Mouse (Mus musculus): Measurements from ENCODE around the gene St3gal4. TPM values are rescaled to one million over a fixed set of nuclear protein-coding genes. Genes with fewer than 3 reads are reported as not detected.
"Not testable (repeated sequence)": the region's sequence is repeated elsewhere in the genome, so short reads cannot be mapped to it uniquely, and the experiment has no call there.

St3gal4 gene
- total RNA-seq, 2 experiments from 2014 or later, result 24.4 to 25.2 TPM

DNA sequence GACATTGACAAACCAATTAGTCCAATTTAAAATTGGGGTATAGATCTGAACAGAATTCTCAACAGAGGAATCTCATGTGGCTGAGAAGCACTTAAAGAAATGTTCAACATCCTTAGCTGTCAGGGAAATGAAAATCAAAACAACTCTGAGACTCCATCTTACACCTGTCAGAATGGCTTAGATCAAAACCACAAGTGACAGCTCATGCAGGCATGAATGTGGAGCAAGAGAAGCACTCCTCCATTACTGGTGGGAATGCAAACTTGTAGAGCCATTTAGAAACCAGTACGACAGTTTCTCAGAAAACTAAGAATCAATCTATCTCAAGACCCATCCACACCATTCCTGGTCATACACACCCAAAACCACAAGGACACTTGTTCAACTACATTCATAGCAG, 33.9 kb upstream of the St3gal4 start:
- no peak for TF ChIP-seq CTCF (IDR thresholded peaks at IDR 0.05)
- no peak for DNase-seq (ENCODE audit: extremely low spot score in 1 of 2, low spot score in 2 of 2)
- Histone ChIP-seq H3K4me3 (no peak overlapping the region), H3K27ac (no peak overlapping the region)
- intact Hi-C loops (cut with DNase I), result no loop called here

DNA sequence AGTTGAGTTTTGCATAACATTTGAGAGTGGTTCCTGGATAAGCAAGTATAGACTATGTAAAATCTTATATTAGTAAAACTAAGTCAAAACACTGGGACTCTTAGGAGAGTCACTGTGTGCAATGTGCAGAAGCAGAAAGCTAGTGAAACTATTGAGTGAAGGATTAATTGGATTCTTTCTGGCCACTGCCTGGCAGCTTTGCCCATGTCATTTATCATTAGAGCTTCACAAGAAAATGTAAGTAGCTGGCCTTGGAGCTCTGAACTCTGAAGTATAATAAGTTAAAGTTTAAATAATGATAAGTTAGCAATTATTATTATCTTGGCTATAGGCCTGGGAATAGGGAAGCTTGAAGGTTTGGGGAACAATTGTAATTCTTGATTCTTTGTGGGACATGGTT, 29.8 kb upstream of the St3gal4 start:
- H3K27ac ChIP-seq; intact Hi-C loops (cut with DNase I); DNase-seq (ENCODE audit: extremely low spot score in 1 of 2, low spot score in 2 of 2); H3K4me3 ChIP-seq: not testable (repeated sequence)

DNA sequence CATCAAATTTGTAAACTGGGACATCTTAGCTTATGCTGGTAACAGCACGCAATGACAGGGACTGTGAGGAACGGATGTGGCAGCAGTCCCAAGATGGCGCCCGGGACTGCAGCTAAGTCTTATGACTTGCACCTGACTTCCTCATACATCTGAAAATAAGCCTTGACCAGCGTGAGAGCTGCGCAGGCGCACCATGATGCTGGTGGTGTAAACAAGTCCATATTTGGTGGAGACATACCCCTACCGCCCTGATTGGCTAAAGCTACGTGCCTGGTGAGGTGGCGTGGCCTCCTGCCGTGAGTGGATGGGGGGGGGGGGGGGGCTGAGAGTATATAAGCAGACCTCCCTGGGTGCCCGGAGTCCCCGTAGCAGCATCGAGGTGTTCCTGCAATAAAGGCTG, 28.2 kb upstream of the St3gal4 start:
- intact Hi-C loops (cut with DNase I); DNase-seq (ENCODE audit: extremely low spot score in 1 of 2, low spot score in 2 of 2); H3K4me3 ChIP-seq; H3K27ac ChIP-seq: not testable (repeated sequence)

DNA sequence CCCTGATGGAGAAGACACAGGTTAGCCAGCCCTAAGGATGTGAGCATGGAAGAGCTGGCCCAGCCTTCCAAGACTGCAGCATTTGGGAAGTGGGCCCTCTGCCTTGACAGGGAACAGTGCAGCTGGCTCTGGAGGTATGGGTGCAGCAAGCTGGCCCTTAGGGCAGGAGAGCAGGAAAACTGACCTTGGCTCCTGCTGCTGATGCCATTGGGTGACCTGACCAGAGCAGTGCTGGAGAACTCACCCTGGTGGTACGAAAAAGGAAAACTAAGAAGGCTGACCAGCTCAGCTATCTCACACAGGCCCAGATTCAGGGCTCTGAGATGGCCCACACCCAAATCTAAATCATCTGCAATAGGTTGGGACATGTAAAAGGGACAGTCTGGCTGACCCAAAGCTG, 26.8 kb upstream of the St3gal4 start:
- Histone ChIP-seq H3K4me3 (no peak overlapping the region), H3K27ac (no peak overlapping the region)
- no peak for TF ChIP-seq CTCF (IDR thresholded peaks at IDR 0.05)
- no peak for DNase-seq (ENCODE audit: extremely low spot score in 1 of 2, low spot score in 2 of 2)
- intact Hi-C loops (cut with DNase I), result no loop called here

DNA sequence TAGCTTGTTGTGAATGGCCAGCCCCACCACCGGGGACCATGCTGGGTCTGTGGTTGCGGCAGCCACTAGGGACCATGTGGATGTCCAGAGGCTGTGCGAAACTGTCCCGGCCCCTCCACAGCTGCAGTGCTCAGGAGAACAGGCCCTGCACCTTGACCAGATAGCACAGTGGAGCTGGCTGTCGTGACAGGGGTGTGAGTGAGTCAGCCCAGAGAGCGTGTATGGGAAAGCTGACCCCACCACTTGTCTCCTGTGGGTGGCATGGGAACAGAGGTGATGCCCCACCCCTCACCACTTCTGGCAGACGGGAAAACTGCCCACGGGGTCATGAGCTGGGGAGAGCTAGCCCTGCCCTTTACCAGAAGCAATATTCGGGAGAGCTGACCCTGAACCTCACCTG, 26.1 kb upstream of the St3gal4 start:
- intact Hi-C loops (cut with DNase I), result no loop called here
- Histone ChIP-seq H3K4me3 (no peak overlapping the region), H3K27ac (no peak overlapping the region)
- DNase-seq (ENCODE audit: extremely low spot score in 1 of 2, low spot score in 2 of 2), result no peak
- no peak for TF ChIP-seq CTCF (IDR thresholded peaks at IDR 0.05)

DNA sequence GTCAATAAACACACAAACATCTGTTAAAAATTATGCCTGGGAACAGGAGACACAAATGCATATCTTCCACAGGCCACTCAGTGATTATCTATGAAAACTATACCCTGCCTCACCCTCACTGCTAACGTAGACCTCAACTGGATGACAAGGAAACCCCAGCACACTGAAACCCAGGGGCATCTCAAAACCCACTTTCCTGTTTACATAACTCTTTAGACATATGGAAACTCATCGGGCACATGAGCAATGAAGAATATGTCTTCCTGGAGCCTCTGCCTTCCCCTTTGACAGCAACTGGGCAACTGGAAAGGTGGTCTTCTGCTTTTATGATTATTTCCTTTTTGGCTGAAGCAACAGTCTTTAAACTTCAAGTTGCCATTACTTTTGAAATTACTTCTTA, 23.2 kb upstream of the St3gal4 start:
- H3K27ac ChIP-seq, result no peak overlapping the region
- no peak for TF ChIP-seq CTCF (IDR thresholded peaks at IDR 0.05)
- intact Hi-C loops (cut with DNase I), result no loop called here
- no peak for DNase-seq (ENCODE audit: extremely low spot score in 1 of 2, low spot score in 2 of 2)
- no peak overlapping the region for H3K4me3 ChIP-seq

DNA sequence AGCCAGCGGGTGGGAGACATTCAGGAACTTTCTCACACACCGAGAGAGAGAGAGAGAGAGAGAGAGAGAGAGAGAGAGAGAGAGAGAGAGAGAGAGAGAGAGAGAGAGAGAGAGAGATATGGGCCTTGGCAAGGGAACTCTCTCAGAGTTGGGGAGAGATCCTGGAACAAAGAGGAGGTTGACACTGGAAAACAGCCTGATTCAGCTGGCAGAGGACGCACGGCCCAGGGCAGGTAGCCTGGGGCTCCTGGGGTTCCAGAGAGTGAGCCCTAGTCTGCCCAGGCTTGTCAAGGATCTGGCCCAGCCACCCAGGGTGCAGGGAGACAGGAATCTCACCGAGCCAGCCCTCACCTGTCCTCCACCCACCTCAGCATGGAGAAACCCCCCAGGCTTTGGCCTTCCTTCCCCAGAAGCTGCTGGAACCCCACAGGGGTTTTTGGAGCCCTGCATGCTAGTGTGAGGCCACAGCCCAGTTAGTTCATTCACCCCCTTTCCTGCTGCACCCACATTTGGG, 20.2 kb upstream of the St3gal4 start:
- no peak for DNase-seq (ENCODE audit: extremely low spot score in 1 of 2, low spot score in 2 of 2)
- H3K27ac ChIP-seq, result no peak overlapping the region
- intact Hi-C loops (cut with DNase I), result no loop called here
- no peak overlapping the region for H3K4me3 ChIP-seq
- no peak for TF ChIP-seq CTCF (IDR thresholded peaks at IDR 0.05)

DNA sequence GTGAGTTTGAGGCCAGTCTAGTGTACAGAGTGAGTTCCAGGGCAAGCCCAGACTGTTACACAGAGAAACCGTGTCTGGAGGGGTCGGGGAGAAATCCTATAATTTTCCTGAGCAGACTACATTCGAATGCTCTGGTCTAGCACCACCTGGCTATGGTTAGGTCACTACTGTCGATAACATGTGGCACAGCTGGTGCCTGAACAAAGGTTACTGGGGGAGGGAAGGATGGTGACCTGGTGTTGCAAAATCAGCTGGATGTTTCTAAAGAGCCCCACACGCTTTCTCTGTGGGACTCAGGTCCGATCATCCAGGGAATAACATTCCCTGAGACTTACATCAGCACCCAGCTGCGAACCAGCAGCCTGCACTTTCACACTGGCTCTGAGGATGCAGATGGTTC, 19.0 kb upstream of the St3gal4 start:
- H3K27ac ChIP-seq, result no peak overlapping the region
- DNase-seq (ENCODE audit: extremely low spot score in 1 of 2, low spot score in 2 of 2), result no peak
- TF ChIP-seq CTCF (IDR thresholded peaks at IDR 0.05), result no peak
- H3K4me3 ChIP-seq, result no peak overlapping the region
- intact Hi-C loops (cut with DNase I), result no loop called here

DNA sequence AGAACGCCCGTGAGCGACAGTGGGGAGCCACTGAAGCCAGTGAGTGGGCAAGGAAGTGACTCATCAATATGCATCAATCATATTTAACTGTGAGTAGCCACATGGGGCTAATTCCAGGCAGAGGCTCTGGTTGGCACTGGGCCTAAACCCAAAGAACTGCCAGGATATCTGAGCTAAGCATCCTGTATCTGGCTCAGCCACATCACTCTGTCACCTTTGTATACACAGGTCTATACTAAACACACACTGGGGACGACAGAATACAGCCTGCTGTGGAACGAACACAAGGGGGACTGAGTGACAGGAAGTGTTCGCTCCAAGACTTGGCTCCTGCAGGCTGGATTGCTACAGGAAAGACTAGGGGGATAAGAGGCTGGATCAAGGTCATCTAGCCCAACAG, 16.5 kb upstream of the St3gal4 start:
- Histone ChIP-seq H3K27ac (0 out of 2 replicates have a peak overlapping the region, but pooled peaks have one; percentile 21), H3K4me3 (no peak overlapping the region)
- intact Hi-C loops (cut with DNase I), result no loop called here
- no peak for DNase-seq (ENCODE audit: extremely low spot score in 1 of 2, low spot score in 2 of 2)
- TF ChIP-seq CTCF (IDR thresholded peaks at IDR 0.05), result no peak

DNA sequence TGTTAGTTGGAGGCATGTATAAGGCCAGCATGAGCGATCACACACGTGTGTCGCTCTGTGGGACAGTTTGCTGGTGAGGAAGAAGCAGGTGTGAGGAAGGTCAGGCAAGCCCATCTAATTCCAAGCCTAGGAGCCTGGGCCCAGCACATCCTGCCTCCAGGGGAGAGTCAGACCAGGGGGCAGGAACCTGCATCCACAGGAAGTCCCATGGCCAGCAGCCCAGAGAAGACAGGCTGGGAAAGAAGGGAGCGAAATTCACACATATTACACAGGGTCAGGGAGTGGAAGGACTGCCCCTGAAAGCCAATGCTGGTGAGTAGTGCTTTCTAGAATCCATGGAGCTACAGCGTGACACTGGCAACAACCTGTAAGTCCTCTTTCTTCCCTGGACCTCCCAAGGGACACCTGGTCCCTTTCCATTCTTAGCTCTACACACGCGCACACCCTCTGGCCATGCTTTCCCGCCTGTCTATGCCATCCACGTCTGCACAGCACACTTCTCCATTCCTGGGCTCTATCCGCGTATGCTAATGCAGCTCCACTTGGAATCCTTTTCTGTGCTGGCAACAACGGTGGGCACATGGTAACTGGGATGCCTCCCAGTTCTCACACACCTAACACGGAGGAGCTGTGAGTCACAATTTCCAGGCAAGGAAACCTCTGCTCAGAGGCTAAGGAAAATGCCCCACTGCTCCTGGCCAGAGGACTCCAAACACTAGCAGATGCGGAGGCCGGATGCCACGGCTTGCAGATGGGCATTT, 12.7 kb upstream of the St3gal4 start:
- Histone ChIP-seq H3K27ac (no peak overlapping the region), H3K4me3 (no peak overlapping the region)
- intact Hi-C loops (cut with DNase I), result no loop called here
- no peak for TF ChIP-seq CTCF (IDR thresholded peaks at IDR 0.05)
- peak in 1 of 2 experiments; percentile 50 for DNase-seq (ENCODE audit: extremely low spot score in 1 of 2, low spot score in 2 of 2)

DNA sequence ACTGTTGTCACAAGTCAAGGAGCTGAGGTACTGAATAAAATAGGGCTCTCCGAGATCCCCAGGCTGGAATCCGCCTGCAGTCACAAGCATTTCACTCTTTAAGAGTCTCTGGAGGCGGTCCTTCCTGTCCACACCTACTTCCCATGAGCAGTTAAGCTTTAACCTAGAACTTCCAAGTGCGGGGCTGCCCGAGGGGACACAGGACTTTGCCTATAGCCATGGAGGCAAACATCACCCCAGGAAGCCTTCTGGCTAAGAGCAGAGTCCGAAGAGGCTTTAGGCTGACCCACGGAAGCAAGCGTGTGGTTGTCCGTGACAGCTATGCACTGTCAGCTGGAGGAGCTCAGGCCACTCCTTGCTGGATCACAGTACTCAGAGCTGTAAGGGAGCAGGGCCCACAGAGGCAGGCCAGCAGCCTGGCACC, 9.9 kb upstream of the St3gal4 start:
- no peak overlapping the region for H3K4me3 ChIP-seq
- intact Hi-C loops (cut with DNase I), result no loop called here
- no peak for TF ChIP-seq CTCF (IDR thresholded peaks at IDR 0.05)
- no peak for DNase-seq (ENCODE audit: extremely low spot score in 1 of 2, low spot score in 2 of 2)
- H3K27ac ChIP-seq, result no peak overlapping the region

DNA sequence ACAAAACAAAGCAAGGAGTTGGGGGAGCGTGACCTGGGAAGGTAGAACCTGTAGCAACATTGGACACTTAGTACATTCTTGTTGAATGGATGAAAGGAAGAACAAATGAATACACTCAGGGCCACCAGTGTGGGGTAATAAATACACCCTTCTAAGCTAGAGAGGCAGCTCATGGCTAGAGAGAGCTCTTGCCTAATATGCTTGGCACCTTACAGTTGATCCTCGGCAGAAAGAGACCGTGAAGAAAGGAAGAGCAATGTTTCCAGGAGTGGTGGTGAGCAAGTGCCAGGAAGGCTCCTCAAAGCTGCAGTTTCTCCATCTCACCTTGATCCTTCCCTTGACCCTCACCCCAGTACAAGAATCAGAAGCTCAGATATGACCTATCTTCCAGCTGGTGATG, 9.5 kb upstream of the St3gal4 start:
- Histone ChIP-seq H3K4me3 (no peak overlapping the region), H3K27ac (no peak overlapping the region)
- no peak for TF ChIP-seq CTCF (IDR thresholded peaks at IDR 0.05)
- no peak for DNase-seq (ENCODE audit: extremely low spot score in 1 of 2, low spot score in 2 of 2)
- intact Hi-C loops (cut with DNase I), result no loop called here

DNA sequence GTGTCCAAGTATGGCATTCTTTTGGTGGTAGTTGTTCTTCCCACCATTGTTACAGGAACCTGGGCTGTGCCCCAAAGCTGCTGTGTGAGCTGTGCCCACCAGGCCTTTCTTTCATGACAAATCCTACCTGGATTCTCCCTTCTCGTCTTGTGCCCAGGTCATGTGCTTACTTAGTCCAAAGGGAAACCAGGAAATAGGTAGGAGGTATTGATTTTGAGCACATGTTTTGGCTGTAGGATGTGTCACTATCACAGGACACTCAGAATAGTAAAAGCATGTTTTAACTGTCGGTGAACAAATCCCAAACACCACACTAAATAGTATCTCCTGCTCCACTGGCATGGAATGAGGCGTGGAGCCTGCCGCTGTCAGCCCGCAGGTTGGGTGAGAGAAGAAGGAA, 8.5 kb upstream of the St3gal4 start:
- intact Hi-C loops (cut with DNase I), result no loop called here
- Histone ChIP-seq H3K27ac (no peak overlapping the region), H3K4me3 (no peak overlapping the region)
- TF ChIP-seq CTCF (IDR thresholded peaks at IDR 0.05), result no peak
- DNase-seq (ENCODE audit: extremely low spot score in 1 of 2, low spot score in 2 of 2), result no peak

Data from left cerebral cortex, adult 2 months (tissue).